10 mouse cellular contexts compared by ENCODE assay signal in genomic region chr19:59387178-59387577, GRCm38 (mm10). TPM values are rescaled to one million over a fixed set of nuclear protein-coding genes. Genes with fewer than 3 reads are reported as not detected.
DNase-seq lines count a peak whose midpoint lies in the region; ATAC-seq lines count a peak whose summit lies in the region.
"Had no signal": no experiment of that assay in that cellular context is flagged by ENCODE, and none has a peak within 500 bp of the region (broad histone marks: within the 10 kb centered on the region; RNA-seq: fewer than 3 reads in every experiment).

No protein-coding gene starts in this region.

- ATAC-seq in heart, embryonic 11.5 days (replicated peaks; ENCODE audit: insufficient number of reproducible peaks, low FRiP score, low TSS enrichment) = no peak
- ATAC-seq in common myeloid progenitor, adult 5-6 weeks (replicated peaks; ENCODE audit: low read depth, poor library complexity, severe bottlenecking) = peak; percentile 37; the same call in 1 of the 2 replicates
- ATAC-seq in midbrain, embryonic 15.5 days (replicated peaks) = no peak

- no peak overlapping the region for H3K4me3 ChIP-seq in heart, embryonic 11.5 days (ENCODE audit: low read depth, low read length)
- H3K4me3 ChIP-seq in midbrain, embryonic 15.5 days = no peak overlapping the region
- H3K4me3 ChIP-seq: embryonic facial prominence, embryonic 13.5 days; limb, embryonic 15.5 days had no signal

- peak; percentile 35 for DNase-seq in heart, postnatal 4 days
- DNase-seq in urinary bladder, postnatal 14 days (ENCODE audit: low spot score) = peak; percentile 34
- DNase-seq in urinary bladder, postnatal 4 days (ENCODE audit: low spot score in 2 of 2) = no peak
- peak; percentile 26 to 38 for DNase-seq in layer of hippocampus, postnatal 36 days
- peak; percentile 21 to 40 for DNase-seq in spleen, postnatal 36 days (ENCODE audit: low spot score in 2 of 2)

- H3K9ac ChIP-seq in heart, embryonic 11.5 days (ENCODE audit: low read depth, low read length) = no peak overlapping the region
- no peak overlapping the region for H3K9ac ChIP-seq in midbrain, embryonic 15.5 days
- H3K9ac ChIP-seq: embryonic facial prominence, embryonic 13.5 days; limb, embryonic 15.5 days had no signal

- no peaks in the 10 kb centered on the region for H3K36me3 ChIP-seq in heart, embryonic 11.5 days (ENCODE audit: control insufficient read depth, insufficient read depth, low read length)
- H3K36me3 ChIP-seq in midbrain, embryonic 15.5 days (replicated peaks) = no peaks in the 10 kb centered on the region
- H3K36me3 ChIP-seq: embryonic facial prominence, embryonic 13.5 days; limb, embryonic 15.5 days had no signal

- H3K4me1 ChIP-seq in heart, embryonic 11.5 days (ENCODE audit: control insufficient read depth, insufficient read depth, low read length) = no peaks in the 10 kb centered on the region
- H3K4me1 ChIP-seq in midbrain, embryonic 15.5 days = peaks cover 14% of the 10 kb centered on the region

- H3K9me3 ChIP-seq in heart, embryonic 11.5 days (replicated peaks; ENCODE audit: control insufficient read depth, low read length) = no peaks in the 10 kb centered on the region
- no peaks in the 10 kb centered on the region for H3K9me3 ChIP-seq in midbrain, embryonic 15.5 days
- H3K9me3 ChIP-seq: embryonic facial prominence, embryonic 13.5 days; limb, embryonic 15.5 days had no signal

- H3K4me2 ChIP-seq in heart, embryonic 11.5 days = no peak overlapping the region
- no peak overlapping the region for H3K4me2 ChIP-seq in midbrain, embryonic 15.5 days
- H3K4me2 ChIP-seq: embryonic facial prominence, embryonic 13.5 days; limb, embryonic 15.5 days had no signal

- no peak overlapping the region for H3K27ac ChIP-seq in heart, embryonic 11.5 days (ENCODE audit: low read depth, low read length)
- H3K27ac ChIP-seq in midbrain, embryonic 15.5 days = no peak overlapping the region
- H3K27ac ChIP-seq: embryonic facial prominence, embryonic 13.5 days; limb, embryonic 15.5 days had no signal

- 42% methylated on average over 1 of the region's 1 CpGs for WGBS in heart, embryonic 11.5 days (ENCODE audit: insufficient replicate concordance)
- WGBS in midbrain, embryonic 15.5 days = 65% methylated on average over 1 of the region's 1 CpGs

- H3K27me3 ChIP-seq in heart, embryonic 11.5 days (ENCODE audit: control insufficient read depth, insufficient read depth, low read length) = peaks cover 16% of the 10 kb centered on the region; the same call in 1 of the 2 replicates
- peaks cover 10% of the 10 kb centered on the region; the same call in 1 of the 2 replicates for H3K27me3 ChIP-seq in midbrain, embryonic 15.5 days (replicated peaks)

RNA-seq across cellular contexts. Expression of gene Pdzd8, which starts 41.6 kb away (rescaled TPM):
- total RNA-seq in heart, postnatal 4 days (2021) = 10 to 100 TPM; 40.0 to 40.8 TPM
- 10.5 and 12.1 TPM in 2 replicates for polyA plus RNA-seq in heart, embryonic 11.5 days (2014; fragmentation: Nextera tagmentation; extraction: Ambion mirVana)
- total RNA-seq in common myeloid progenitor, adult 5-6 weeks (2017) = 48.7 and 59.1 TPM in 2 replicates
- 10 to 100 TPM; 49.9 to 50.0 TPM for total RNA-seq in layer of hippocampus, postnatal 36 days (2021)
- 9.9 and 10.3 TPM in 2 replicates for polyA plus RNA-seq in midbrain, embryonic 15.5 days (2015; fragmentation: Nextera tagmentation; extraction: Ambion mirVana)

Comparison
In these comparisons a context has a peak if more than half of its experiments do, and no peak if none do; other contexts are left out.
1. DNase-seq: peak in heart, postnatal 4 days (single experiment), urinary bladder, postnatal 14 days (single experiment), layer of hippocampus, postnatal 36 days (2 of 2) and spleen, postnatal 36 days (2 of 2); none in urinary bladder, postnatal 4 days (0 of 2).